Mouse (Mus musculus): ENCODE measurements around the gene Sfrp4. TPM values are rescaled to one million over a fixed set of nuclear protein-coding genes. Genes with fewer than 3 reads are reported as not detected.

Sfrp4 gene
- total RNA-seq, 2 experiments from 2014 or later: 1.4 to 1.7 TPM

- no peak for DNase-seq (ENCODE audit: extremely low spot score in 1 of 2, low spot score in 1 of 2)
These were observed 8.1 kb downstream of the Sfrp4 start for GRCm38 (mm10) chr13:19630768-19631709.

GRCm38 (mm10) chr13:19636131-19636530, 13.2 kb downstream of the Sfrp4 start:
- DNase-seq (ENCODE audit: extremely low spot score in 1 of 2, low spot score in 1 of 2): no peak

- no peak for DNase-seq (ENCODE audit: extremely low spot score in 1 of 2, low spot score in 1 of 2)
These were observed 17.4 kb downstream of the Sfrp4 start for GRCm38 (mm10) chr13:19640203-19640851.

- DNase-seq (ENCODE audit: extremely low spot score in 1 of 2, low spot score in 1 of 2): no peak
These were observed 20.6 kb downstream of the Sfrp4 start for GRCm38 (mm10) chr13:19643519-19643918.

GRCm38 (mm10) chr13:19644225-19644624, 21.3 kb downstream of the Sfrp4 start:
- no peak for DNase-seq (ENCODE audit: extremely low spot score in 1 of 2, low spot score in 1 of 2)

GRCm38 (mm10) chr13:19649824-19650223, 26.9 kb downstream of the Sfrp4 start:
- no peak for DNase-seq (ENCODE audit: extremely low spot score in 1 of 2, low spot score in 1 of 2)

- DNase-seq (ENCODE audit: extremely low spot score in 1 of 2, low spot score in 1 of 2): no peak
These were observed 29.5 kb downstream of the Sfrp4 start for GRCm38 (mm10) chr13:19652405-19652804.

GRCm38 (mm10) chr13:19668355-19669140, 45.6 kb downstream of the Sfrp4 start:
- DNase-seq (ENCODE audit: extremely low spot score in 1 of 2, low spot score in 1 of 2): no peak

- no peak for DNase-seq (ENCODE audit: extremely low spot score in 1 of 2, low spot score in 1 of 2)
These were observed 51.1 kb downstream of the Sfrp4 start for GRCm38 (mm10) chr13:19674025-19674424.

- DNase-seq (ENCODE audit: extremely low spot score in 1 of 2, low spot score in 1 of 2): no peak
These were observed 51.7 kb downstream of the Sfrp4 start for GRCm38 (mm10) chr13:19674601-19675000.

Other genes starting within 250 kb of the Sfrp4 start
- gene Stard3nl, start 227.3 kb upstream of the Sfrp4 start, total RNA-seq (2021): 10 to 100 TPM; 62.0 to 64.7 TPM
- gene Epdr1, start 3.2 kb upstream of the Sfrp4 start, total RNA-seq (2021): 10 to 100 TPM; 87.6 to 95.9 TPM
- gene Nme8, start 74.7 kb downstream of the Sfrp4 start, total RNA-seq (2021): not detected
- not detected for gene Gpr141, start 201.2 kb downstream of the Sfrp4 start, total RNA-seq (2021)